Mouse (Mus musculus) left cerebral cortex, postnatal 4 days (tissue): ENCODE results near the gene Gm42906. TPM values are rescaled to one million over a fixed set of nuclear protein-coding genes. Genes with fewer than 3 reads are reported as not detected.
A peak's percentile ranks its signal among the peaks of the same experiment; 100 is the strongest.

Experiments
- DNase-seq: peaks from one replicate; pipeline ENCODE4 v3.0.0-alpha.2; 2022
- intact Hi-C: fragments of 180-260 bp; cut with DNase I; formaldehyde crosslinking; loops from one replicate; pipeline ENCODE4 v1.15.1; 2025
- total RNA-seq, 2 experiments: library from RNA; stranded (reverse); gene quantifications; 2 replicates each; pipeline ENCODE4 v1.2.3; 2021

The Gm42906 gene
- total RNA-seq, 2 experiments from 2014 or later = not detected

GRCm38 (mm10) chr5:151246287-151246686 lies 181.7 kb downstream of the Gm42906 start:
- intact Hi-C loops = no loop called here
- no peak for DNase-seq

- intact Hi-C loops = no loop called here
- DNase-seq = no peak
Observed at GRCm38 (mm10) chr5:151245571-151245970, 182.4 kb downstream of the Gm42906 start.

GRCm38 (mm10) chr5:151238730-151239129 lies 189.2 kb downstream of the Gm42906 start:
- intact Hi-C loops = loop anchor here (10.0 kb wide), 1 partner anchor 126 kb away; no protein-coding TSS in a partner anchor
- DNase-seq = no peak

GRCm38 (mm10) chr5:151236411-151236810 lies 191.6 kb downstream of the Gm42906 start:
- no peak for DNase-seq
- intact Hi-C loops = loop anchor here (10.0 kb wide), 1 partner anchor 128 kb away; no protein-coding TSS in a partner anchor

- DNase-seq = peak; percentile 29
- intact Hi-C loops = loop anchor here (10.0 kb wide), 1 partner anchor 131 kb away; no protein-coding TSS in a partner anchor
Observed at GRCm38 (mm10) chr5:151233400-151234031, 194.4 kb downstream of the Gm42906 start, which contains the start of gene Stard13. Gene Stard13, minus strand, starts transcription at chr5:151233836.

- DNase-seq = no peak
- intact Hi-C loops = loop anchor here (10.0 kb wide), 1 partner anchor 132 kb away; no protein-coding TSS in a partner anchor
Observed at GRCm38 (mm10) chr5:151232576-151233299, 195.2 kb downstream of the Gm42906 start.

GRCm38 (mm10) chr5:151231861-151232260 lies 196.1 kb downstream of the Gm42906 start:
- intact Hi-C loops = loop anchor here (10.0 kb wide), 1 partner anchor 133 kb away; no protein-coding TSS in a partner anchor

GRCm38 (mm10) chr5:151231411-151231810 lies 196.6 kb downstream of the Gm42906 start:
- no peak for DNase-seq

More at GRCm38 (mm10) chr5:151231861-151232260, 196.1 kb downstream of the Gm42906 start:
- no peak for DNase-seq

GRCm38 (mm10) chr5:151230427-151230826 lies 197.5 kb downstream of the Gm42906 start:
- intact Hi-C loops = loop anchor here (10.0 kb wide), 1 partner anchor 134 kb away; no protein-coding TSS in a partner anchor
- no peak for DNase-seq

More at GRCm38 (mm10) chr5:151231411-151231810, 196.6 kb downstream of the Gm42906 start:
- intact Hi-C loops = loop anchor here (10.0 kb wide), 1 partner anchor 133 kb away; no protein-coding TSS in a partner anchor

GRCm38 (mm10) chr5:151228367-151229005 lies 199.5 kb downstream of the Gm42906 start:
- no peak for DNase-seq
- intact Hi-C loops = no loop called here

- intact Hi-C loops = no loop called here
- no peak for DNase-seq
Observed at GRCm38 (mm10) chr5:151223696-151224366, 204.1 kb downstream of the Gm42906 start.

GRCm38 (mm10) chr5:151222791-151223190 lies 205.2 kb downstream of the Gm42906 start:
- DNase-seq = no peak
- intact Hi-C loops = no loop called here

- intact Hi-C loops = no loop called here
- peak; percentile 30 for DNase-seq
Observed at GRCm38 (mm10) chr5:151218689-151219115, 209.3 kb downstream of the Gm42906 start.

- intact Hi-C loops = no loop called here
- DNase-seq = no peak
Observed at GRCm38 (mm10) chr5:151213097-151213496, 214.9 kb downstream of the Gm42906 start.

- intact Hi-C loops = no loop called here
- DNase-seq = no peak
Observed at GRCm38 (mm10) chr5:151210869-151211268, 217.1 kb downstream of the Gm42906 start.

- DNase-seq = no peak
- intact Hi-C loops = no loop called here
Observed at GRCm38 (mm10) chr5:151210060-151210459, 217.9 kb downstream of the Gm42906 start.

- intact Hi-C loops = no loop called here
- no peak for DNase-seq
Observed at GRCm38 (mm10) chr5:151205017-151205416, 222.9 kb downstream of the Gm42906 start.

- DNase-seq = no peak
Observed at GRCm38 (mm10) chr5:151202925-151203324, 225.0 kb downstream of the Gm42906 start.

GRCm38 (mm10) chr5:151201220-151201619 lies 226.7 kb downstream of the Gm42906 start:
- DNase-seq = no peak
- intact Hi-C loops = no loop called here

More at GRCm38 (mm10) chr5:151202925-151203324, 225.0 kb downstream of the Gm42906 start:
- intact Hi-C loops = no loop called here

- no peak for DNase-seq
- intact Hi-C loops = no loop called here
Observed at GRCm38 (mm10) chr5:151199235-151199634, 228.7 kb downstream of the Gm42906 start.
